Mouse (Mus musculus) olfactory bulb, adult 2 months (tissue): ENCODE data around the gene Plk2.

Experiments used
- CTCF ChIP-seq: fragments of 200-500 bp; IDR thresholded peaks from 2 replicates; pipeline ENCODE4 v1.5.1; 2012; ENCODE audit warnings: low read depth, mild to moderate bottlenecking, low read length, moderate library complexity; ENCODE audit not compliant: insufficient read depth
- POLR2A ChIP-seq: fragments of 200-500 bp; IDR thresholded peaks from 2 replicates; pipeline ENCODE4 v1.6.1; 2012; ENCODE audit warnings: mild to moderate bottlenecking, low read depth, low read length, moderate library complexity; ENCODE audit not compliant: insufficient read depth

DNA sequence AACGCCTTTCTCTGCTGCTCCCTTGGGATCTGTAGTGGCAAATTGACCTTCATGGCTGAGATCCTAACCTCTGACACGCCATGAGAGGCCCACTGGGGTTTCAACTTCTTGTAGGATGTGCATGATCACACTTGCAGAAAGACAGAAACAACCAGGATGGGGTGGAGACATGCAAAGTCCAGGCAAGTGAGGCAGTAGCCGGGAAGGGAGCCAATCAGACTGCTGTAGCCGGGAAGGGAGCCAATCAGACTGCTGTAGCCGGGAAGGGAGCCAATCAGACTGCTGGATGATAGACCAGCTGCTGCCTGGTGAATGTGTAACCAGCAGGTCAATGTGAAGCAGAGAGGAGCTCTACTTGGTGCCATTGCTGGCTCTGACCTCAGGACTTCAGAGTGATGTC is 11.3 kb downstream of the Plk2 start:
- TF ChIP-seq CTCF (no peak), POLR2A (no peak)
